ENCODE assay signal across 21 mouse cellular contexts in genomic region chr17:79817551-79817950, GRCm38 (mm10).
A peak's percentile ranks its signal among the peaks of the same experiment; 100 is the strongest.
DNase-seq lines count a peak whose midpoint lies in the region; ATAC-seq and TF ChIP-seq lines count a peak whose summit lies in the region.
"Had no signal": no experiment of that assay in that cellular context is flagged by ENCODE, and none has a peak within 500 bp of the region (broad histone marks: within the 10 kb centered on the region; RNA-seq: fewer than 3 reads in every experiment).

No protein-coding gene starts in this region.

- H3K9me3 ChIP-seq in heart, embryonic 10.5 days: no peaks in the 10 kb centered on the region
- H3K9me3 ChIP-seq in kidney, embryonic 15.5 days (replicated peaks): no peaks in the 10 kb centered on the region
- H3K9me3 ChIP-seq in midbrain, embryonic 11.5 days (ENCODE audit: control insufficient read depth, low read length): no peaks in the 10 kb centered on the region
- H3K9me3 ChIP-seq in midbrain, postnatal 0 days (ENCODE audit: low read length): no peaks in the 10 kb centered on the region
- no peaks in the 10 kb centered on the region for H3K9me3 ChIP-seq in stomach, postnatal 0 days (ENCODE audit: control insufficient read depth, low read length)
- H3K9me3 ChIP-seq: forebrain, embryonic 10.5 days; heart, embryonic 15.5 days; midbrain, embryonic 15.5 days had no signal

- peak; percentile 66; the same call in 1 of the 2 replicates for ATAC-seq in kidney, embryonic 15.5 days (replicated peaks; ENCODE audit: low FRiP score)
- ATAC-seq in midbrain, embryonic 11.5 days (ENCODE audit: low FRiP score): peak; percentile 62
- ATAC-seq in midbrain, postnatal 0 days (ENCODE audit: low FRiP score): no peak
- ATAC-seq in stomach, postnatal 0 days (ENCODE audit: low FRiP score, low TSS enrichment): no peak
- ATAC-seq: CD4-positive, CD25-positive, alpha-beta regulatory T cell, adult 4 months; midbrain, embryonic 15.5 days had no signal

- 0 out of 2 replicates have a peak, but pooled peaks cover 17% of the 10 kb centered on the region for H3K4me1 ChIP-seq in heart, embryonic 10.5 days
- H3K4me1 ChIP-seq in kidney, embryonic 15.5 days: peaks cover 27% of the 10 kb centered on the region
- peaks cover 10% of the 10 kb centered on the region for H3K4me1 ChIP-seq in midbrain, embryonic 11.5 days (ENCODE audit: control insufficient read depth, insufficient read depth, low read length)
- H3K4me1 ChIP-seq in midbrain, postnatal 0 days (ENCODE audit: insufficient read depth, low read length): no peaks in the 10 kb centered on the region
- H3K4me1 ChIP-seq in stomach, postnatal 0 days (replicated peaks; ENCODE audit: control insufficient read depth, insufficient read depth): peaks cover 4% of the 10 kb centered on the region; the same call in 1 of the 2 replicates
- no peaks in the 10 kb centered on the region for H3K4me1 ChIP-seq in cerebellum, adult 2 months (ENCODE audit: control insufficient read depth, insufficient read depth, low read length)
- H3K4me1 ChIP-seq: heart, embryonic 15.5 days had no signal

- H3K36me3 ChIP-seq in heart, embryonic 10.5 days: no peaks in the 10 kb centered on the region
- H3K36me3 ChIP-seq in kidney, embryonic 15.5 days: no peaks in the 10 kb centered on the region
- H3K36me3 ChIP-seq in midbrain, embryonic 11.5 days (ENCODE audit: control insufficient read depth, insufficient read depth, low read length): no peaks in the 10 kb centered on the region
- H3K36me3 ChIP-seq in midbrain, postnatal 0 days (ENCODE audit: insufficient read depth, low read length): no peaks in the 10 kb centered on the region
- no peaks in the 10 kb centered on the region for H3K36me3 ChIP-seq in stomach, postnatal 0 days (ENCODE audit: control insufficient read depth, insufficient read depth, low read length)
- H3K36me3 ChIP-seq: forebrain, embryonic 10.5 days; heart, embryonic 15.5 days; midbrain, embryonic 15.5 days had no signal

- 72% methylated on average over 9 of the region's 9 CpGs for WGBS in heart, embryonic 10.5 days
- WGBS in kidney, embryonic 15.5 days: 71% methylated on average over 9 of the region's 9 CpGs
- 34% methylated on average over 9 of the region's 9 CpGs for WGBS in midbrain, embryonic 11.5 days
- 49% methylated on average over 9 of the region's 9 CpGs for WGBS in midbrain, postnatal 0 days
- WGBS in stomach, postnatal 0 days: 76% methylated on average over 9 of the region's 9 CpGs
- WGBS in cerebellum, adult 2 months: 72% methylated on average over 9 of the region's 9 CpGs

- H3K4me3 ChIP-seq in heart, embryonic 10.5 days: no peak overlapping the region
- H3K4me3 ChIP-seq in kidney, embryonic 15.5 days (replicated peaks): no peak overlapping the region
- H3K4me3 ChIP-seq in midbrain, embryonic 11.5 days (ENCODE audit: low read depth, low read length): no peak overlapping the region
- no peak overlapping the region for H3K4me3 ChIP-seq in midbrain, postnatal 0 days (ENCODE audit: low read depth, low read length)
- H3K4me3 ChIP-seq in stomach, postnatal 0 days (ENCODE audit: low read depth, low read length): no peak overlapping the region
- no peak overlapping the region for H3K4me3 ChIP-seq in cerebellum, adult 2 months (replicated peaks; ENCODE audit: insufficient read depth, low read depth, low read length)
- H3K4me3 ChIP-seq: forebrain, embryonic 10.5 days; heart, embryonic 15.5 days; midbrain, embryonic 15.5 days; myocyte had no signal

- TF ChIP-seq CTCF in midbrain, postnatal 0 days (IDR thresholded peaks at IDR 0.05): no peak
- TF ChIP-seq CTCF in stomach, postnatal 0 days (IDR thresholded peaks at IDR 0.05; ENCODE audit: low read depth): no peak
- TF ChIP-seq CTCF in cerebellum, adult 2 months (IDR thresholded peaks at IDR 0.05; ENCODE audit: borderline replicate concordance, insufficient read depth, low read depth, low read length): no peak

- H3K4me2 ChIP-seq in kidney, embryonic 15.5 days: no peak overlapping the region
- H3K4me2 ChIP-seq in midbrain, embryonic 11.5 days: no peak overlapping the region
- H3K4me2 ChIP-seq in midbrain, postnatal 0 days (ENCODE audit: low read depth, low read length, poor library complexity, severe bottlenecking): no peak overlapping the region
- no peak overlapping the region for H3K4me2 ChIP-seq in stomach, postnatal 0 days (replicated peaks; ENCODE audit: low read depth)
- H3K4me2 ChIP-seq: heart, embryonic 15.5 days; midbrain, embryonic 15.5 days had no signal

- TF ChIP-seq POLR2A in cerebellum, adult 2 months (IDR thresholded peaks at IDR 0.05; ENCODE audit: borderline replicate concordance, insufficient read depth, low read length): no peak

- peak; percentile 64 for DNase-seq in heart, embryonic 10.5 days (ENCODE audit: low spot score)
- DNase-seq in heart, adult 18-20 months: no peak
- DNase-seq in kidney, adult 18-20 months: no peak
- peak; percentile 94 for DNase-seq in midbrain, embryonic 11.5 days (ENCODE audit: low spot score, missing footprints)
- DNase-seq in midbrain, postnatal 0 days (ENCODE audit: low spot score): no peak
- DNase-seq in stomach, postnatal 0 days (ENCODE audit: low spot score): peak; percentile 7
- no peak for DNase-seq in cerebellum, adult 2 months
- DNase-seq: adrenal gland, postnatal 36 days; cerebellum, adult 9-11 months; gastrocnemius, postnatal 25 days; heart, postnatal 4 days; left cerebral cortex, postnatal 4 days; lung, postnatal 10 days; right cerebral cortex, adult 18-20 months; right cerebral cortex, postnatal 4 days had no signal

- TF ChIP-seq EP300 in stomach, postnatal 0 days (optimal IDR thresholded peaks at IDR 0.05): no peak

- H3K27ac ChIP-seq in heart, embryonic 10.5 days: no peak overlapping the region
- H3K27ac ChIP-seq in kidney, embryonic 15.5 days: peak overlapping the region; percentile 78
- no peak overlapping the region for H3K27ac ChIP-seq in midbrain, embryonic 11.5 days (ENCODE audit: low read depth, low read length)
- H3K27ac ChIP-seq in midbrain, postnatal 0 days (ENCODE audit: low read depth, low read length): no peak overlapping the region
- H3K27ac ChIP-seq in stomach, postnatal 0 days (replicated peaks): no peak overlapping the region
- no peak overlapping the region for H3K27ac ChIP-seq in cerebellum, adult 2 months (ENCODE audit: insufficient read depth, low read length)
- H3K27ac ChIP-seq: forebrain, embryonic 10.5 days; heart, embryonic 15.5 days; midbrain, embryonic 15.5 days had no signal

- no peaks in the 10 kb centered on the region for H3K27me3 ChIP-seq in heart, embryonic 10.5 days (ENCODE audit: insufficient read depth, poor library complexity, severe bottlenecking)
- no peaks in the 10 kb centered on the region for H3K27me3 ChIP-seq in kidney, embryonic 15.5 days
- H3K27me3 ChIP-seq in midbrain, embryonic 11.5 days (ENCODE audit: control insufficient read depth, insufficient read depth, low read length): peaks cover 15% of the 10 kb centered on the region
- H3K27me3 ChIP-seq in midbrain, postnatal 0 days (ENCODE audit: insufficient read depth, low read length): peaks cover 5% of the 10 kb centered on the region; the same call in 1 of the 2 replicates
- H3K27me3 ChIP-seq in stomach, postnatal 0 days (ENCODE audit: control insufficient read depth, insufficient read depth, low read length): no peaks in the 10 kb centered on the region
- H3K27me3 ChIP-seq in cerebellum, adult 2 months (ENCODE audit: control insufficient read depth, insufficient read depth, low read length): no peaks in the 10 kb centered on the region
- H3K27me3 ChIP-seq: heart, embryonic 15.5 days had no signal

- no peak overlapping the region for H3K9ac ChIP-seq in kidney, embryonic 15.5 days
- H3K9ac ChIP-seq in midbrain, embryonic 11.5 days (ENCODE audit: low read length): no peak overlapping the region
- H3K9ac ChIP-seq in midbrain, postnatal 0 days (replicated peaks; ENCODE audit: low read length, poor library complexity, severe bottlenecking): no peak overlapping the region
- no peak overlapping the region for H3K9ac ChIP-seq in stomach, postnatal 0 days (ENCODE audit: low read length)
- H3K9ac ChIP-seq: heart, embryonic 15.5 days; midbrain, embryonic 15.5 days had no signal

Comparison
In these comparisons a context has a peak if more than half of its experiments do, and no peak if none do; other contexts are left out.
1. DNase-seq: peak in heart, embryonic 10.5 days (single experiment), midbrain, embryonic 11.5 days (single experiment) and stomach, postnatal 0 days (single experiment); none in heart, adult 18-20 months (0 of 2), kidney, adult 18-20 months (single experiment), midbrain, postnatal 0 days (single experiment) and cerebellum, adult 2 months (0 of 2).
2. ATAC-seq: peak in kidney, embryonic 15.5 days (single experiment) and midbrain, embryonic 11.5 days (single experiment); none in midbrain, postnatal 0 days (single experiment) and stomach, postnatal 0 days (single experiment).